Mouse (Mus musculus) right cerebral cortex, adult 18-20 months (tissue): ENCODE results near the gene Mthfr.
"Not testable (repeated sequence)": the region's sequence is repeated elsewhere in the genome, so short reads cannot be mapped to it uniquely, and the experiment has no call there.

ENCODE experiments used
- DNase-seq: peaks from one replicate; pipeline ENCODE4 v3.0.0; 2022; ENCODE audit warnings: mixed read lengths

Mthfr gene

DNA sequence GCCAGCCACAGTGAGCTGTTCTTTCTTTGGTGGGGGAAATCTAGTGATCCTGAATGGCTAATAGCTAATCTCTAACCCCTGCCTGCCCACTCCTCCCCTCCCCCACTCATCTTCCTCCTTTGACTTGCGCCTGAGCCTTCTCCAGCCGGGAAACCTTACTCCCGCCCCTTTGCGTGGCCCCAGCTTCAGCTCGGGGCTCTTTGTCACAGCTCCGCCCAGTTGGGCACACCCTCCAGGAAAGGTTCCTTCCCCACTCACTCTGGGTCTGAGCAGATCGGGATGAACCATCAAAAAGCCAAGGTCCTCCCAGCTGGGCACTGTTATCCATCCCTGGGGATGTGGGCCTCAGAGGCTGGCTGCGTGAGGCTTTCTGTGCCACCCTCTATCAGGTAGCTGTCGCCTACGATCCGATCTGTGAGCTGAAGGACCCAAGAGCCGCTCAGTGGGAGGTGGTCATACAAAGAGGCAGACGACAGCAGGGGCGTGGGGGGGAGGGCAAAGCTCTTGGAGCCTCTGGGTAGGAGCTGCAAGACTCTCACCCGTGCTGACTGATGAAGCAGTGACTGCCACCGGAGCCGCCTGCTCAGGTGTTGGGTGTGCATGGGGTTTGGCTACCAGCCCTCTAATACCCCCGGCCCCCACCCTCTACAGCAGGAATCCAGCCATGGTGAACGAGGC, 2.2 kb downstream of the Mthfr start:
- peak; percentile 65 for DNase-seq

DNA sequence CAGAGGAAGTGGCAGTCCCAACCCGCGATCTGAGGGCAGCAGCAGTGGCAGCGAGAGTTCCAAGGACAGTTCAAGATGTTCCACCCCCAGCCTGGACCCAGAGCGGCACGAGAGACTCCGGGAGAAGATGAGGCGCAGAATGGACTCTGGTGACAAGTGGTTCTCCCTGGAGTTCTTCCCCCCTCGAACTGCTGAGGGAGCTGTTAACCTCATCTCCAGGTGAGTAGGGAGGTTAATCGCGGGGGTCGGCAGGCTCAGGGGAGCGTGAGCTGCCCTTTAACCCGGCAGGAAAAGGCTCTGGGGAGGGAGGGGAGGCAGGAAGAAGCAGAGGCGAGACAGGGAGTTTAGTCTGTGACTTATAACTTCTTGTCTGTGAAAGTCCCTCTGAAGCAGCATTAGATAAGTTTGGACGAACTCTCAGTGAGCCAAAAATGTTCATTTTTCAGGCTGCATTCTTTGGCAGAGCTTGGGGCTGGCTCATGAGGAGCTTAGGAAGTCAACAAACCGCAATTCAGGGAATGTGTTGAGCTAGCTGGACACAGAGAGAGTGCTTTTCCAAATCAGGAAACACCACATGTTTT, 2.8 kb downstream of the Mthfr start:
- peak; percentile 43 for DNase-seq

DNA sequence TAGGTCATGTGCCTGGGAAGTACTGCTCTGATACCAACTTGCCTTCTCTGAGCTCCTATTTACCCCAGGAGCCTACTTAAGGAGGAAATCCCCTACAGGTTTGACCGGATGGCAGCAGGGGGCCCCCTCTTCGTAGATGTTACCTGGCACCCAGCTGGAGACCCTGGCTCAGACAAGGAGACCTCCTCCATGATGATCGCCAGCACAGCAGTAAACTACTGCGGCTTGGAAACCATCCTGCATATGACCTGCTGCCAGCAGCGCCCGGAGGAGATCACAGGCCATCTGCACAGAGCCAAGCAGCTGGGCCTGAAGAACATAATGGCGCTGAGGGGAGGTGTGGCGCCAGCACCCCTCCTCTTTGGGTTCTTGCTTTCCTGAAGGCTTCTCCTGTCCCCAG, 4.5 kb downstream of the Mthfr start:
- not testable (repeated sequence) for DNase-seq

DNA sequence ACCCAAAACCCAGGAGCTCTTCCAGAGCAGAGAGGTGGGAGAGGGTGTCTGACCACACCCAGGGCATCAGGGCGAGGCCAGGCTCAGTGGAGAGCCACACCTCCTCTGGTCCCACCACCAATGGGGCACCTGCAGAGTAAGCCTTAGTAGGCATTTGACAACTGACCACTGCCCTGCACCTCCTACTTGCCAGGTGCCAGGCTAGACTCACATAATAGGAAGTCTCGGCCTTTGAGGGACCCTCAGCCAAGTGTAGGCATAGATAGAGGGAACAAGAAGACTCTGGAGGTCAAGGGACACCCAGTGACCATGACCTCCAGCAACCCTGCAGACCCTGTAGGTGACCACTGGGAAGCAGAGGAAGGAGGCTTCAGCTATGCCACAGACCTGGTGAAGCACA, 5.2 kb downstream of the Mthfr start:
- DNase-seq, result no peak

DNA sequence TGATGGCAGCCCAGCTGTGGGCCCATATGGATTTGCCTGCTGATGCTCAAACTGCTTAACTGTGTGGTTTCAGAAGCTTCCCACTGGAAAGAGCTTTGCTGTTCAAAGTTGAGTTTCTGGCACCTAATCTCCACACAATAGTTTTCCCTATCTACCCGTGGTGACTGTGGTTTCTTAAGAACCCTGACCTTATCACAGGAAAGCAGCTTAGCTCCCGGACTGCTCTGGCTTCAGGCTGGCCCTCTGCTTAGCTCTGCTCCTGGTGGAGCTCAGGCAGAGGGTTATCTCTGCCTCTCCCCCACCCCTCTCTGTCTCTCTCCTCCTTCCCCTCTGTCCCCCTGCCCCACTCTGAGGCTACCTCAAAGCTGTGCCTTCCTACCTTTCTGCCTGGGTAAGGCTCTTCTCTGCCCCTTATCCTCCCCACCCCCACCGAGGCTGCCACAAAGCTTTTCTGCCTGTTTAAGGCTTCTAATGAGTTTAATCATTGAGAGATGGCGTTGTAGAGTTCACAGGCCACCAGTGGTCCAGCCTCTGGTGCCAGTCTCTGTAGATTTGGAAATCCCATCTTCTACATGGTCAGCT, 7.7 kb downstream of the Mthfr start:
- no peak for DNase-seq

- DNase-seq, result not testable (repeated sequence)
Observed at GRCm38 (mm10) chr4:148050396-148050914, 11.6 kb downstream of the Mthfr start.

DNA sequence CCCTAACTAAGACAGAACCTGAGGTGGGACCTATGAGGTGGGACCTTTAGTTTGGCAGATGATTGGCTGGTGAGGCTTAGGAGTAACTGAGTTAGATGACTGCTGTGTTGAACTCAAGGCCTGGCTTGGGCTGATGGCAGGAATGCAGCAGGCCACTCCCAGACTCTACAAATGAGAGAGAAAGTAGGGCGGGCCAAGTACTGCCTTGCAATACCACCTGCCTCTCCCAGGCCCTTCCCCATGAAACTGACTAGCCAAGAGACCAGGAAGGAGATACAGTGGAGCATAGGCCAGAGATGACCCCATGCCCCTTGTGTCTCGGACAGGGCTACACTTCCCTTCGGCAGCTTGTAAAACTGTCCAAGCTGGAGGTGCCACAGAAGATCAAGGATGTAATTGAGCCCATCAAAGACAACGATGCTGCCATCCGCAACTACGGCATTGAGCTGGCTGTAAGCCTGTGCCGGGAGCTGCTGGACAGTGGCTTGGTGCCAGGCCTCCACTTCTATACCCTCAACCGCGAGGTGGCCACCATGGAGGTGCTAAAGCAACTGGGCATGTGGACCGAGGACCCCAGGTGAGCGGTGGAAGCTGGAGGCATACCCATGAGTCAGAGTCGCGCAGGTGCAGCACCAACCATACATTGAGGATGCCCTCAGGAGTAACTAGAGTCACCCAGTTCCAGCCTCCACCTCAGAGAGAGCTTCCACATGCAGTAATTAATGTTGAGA, 12.3 kb downstream of the Mthfr start:
- DNase-seq, result no peak

DNA sequence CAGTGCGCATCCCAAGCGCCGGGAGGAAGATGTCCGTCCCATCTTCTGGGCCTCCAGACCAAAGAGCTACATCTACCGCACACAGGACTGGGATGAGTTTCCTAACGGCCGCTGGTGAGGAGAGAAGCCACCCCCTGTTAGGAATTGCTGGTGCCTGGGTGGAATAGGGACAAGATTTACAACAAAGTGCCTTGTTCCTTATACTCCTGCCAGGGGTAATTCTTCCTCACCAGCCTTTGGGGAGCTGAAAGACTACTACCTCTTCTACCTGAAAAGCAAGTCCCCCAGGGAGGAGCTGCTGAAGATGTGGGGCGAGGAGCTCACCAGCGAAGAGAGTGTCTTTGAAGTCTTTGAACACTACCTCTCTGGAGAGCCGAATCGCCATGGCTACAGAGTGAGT, 13.0 kb downstream of the Mthfr start:
- DNase-seq, result no peak

GRCm38 (mm10) chr4:148052976-148053375, 14.1 kb downstream of the Mthfr start:
- no peak for DNase-seq

GRCm38 (mm10) chr4:148053417-148053920, 14.6 kb downstream of the Mthfr start:
- DNase-seq, result peak; percentile 89

DNA sequence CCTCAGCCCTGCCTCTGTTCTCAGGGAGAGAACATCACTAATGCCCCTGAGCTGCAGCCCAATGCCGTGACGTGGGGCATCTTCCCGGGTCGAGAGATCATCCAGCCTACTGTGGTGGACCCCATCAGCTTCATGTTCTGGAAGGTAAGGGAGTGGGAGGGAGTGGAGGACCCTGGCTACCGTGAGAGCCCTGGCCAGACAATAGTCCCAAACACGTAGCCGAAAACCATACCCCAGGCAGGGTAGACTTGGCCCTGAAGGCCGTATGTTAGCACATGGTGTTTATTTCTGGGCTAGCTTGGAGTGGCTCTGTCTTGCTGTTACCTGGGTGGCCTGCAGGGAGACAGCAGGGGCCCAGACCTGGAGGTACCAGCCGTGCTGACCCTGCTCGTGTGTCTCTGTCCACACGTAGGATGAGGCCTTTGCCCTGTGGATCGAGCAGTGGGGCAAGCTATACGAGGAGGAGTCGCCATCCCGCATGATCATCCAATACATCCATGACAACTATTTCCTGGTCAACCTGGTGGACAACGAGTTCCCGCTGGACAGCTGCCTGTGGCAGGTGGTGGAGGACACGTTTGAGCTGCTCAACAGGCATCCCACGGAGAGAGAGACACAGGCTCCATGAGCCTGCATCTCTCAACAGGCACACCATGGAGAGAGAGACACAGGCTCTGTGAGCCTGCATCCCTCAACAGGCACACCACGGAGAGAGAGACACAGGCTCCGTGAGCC, 16.3 kb downstream of the Mthfr start:
- no peak for DNase-seq

- DNase-seq, result no peak
Observed at GRCm38 (mm10) chr4:148056246-148056645, 17.4 kb downstream of the Mthfr start.

- no peak for DNase-seq
Observed at GRCm38 (mm10) chr4:148056801-148057200, 17.9 kb downstream of the Mthfr start.

DNA sequence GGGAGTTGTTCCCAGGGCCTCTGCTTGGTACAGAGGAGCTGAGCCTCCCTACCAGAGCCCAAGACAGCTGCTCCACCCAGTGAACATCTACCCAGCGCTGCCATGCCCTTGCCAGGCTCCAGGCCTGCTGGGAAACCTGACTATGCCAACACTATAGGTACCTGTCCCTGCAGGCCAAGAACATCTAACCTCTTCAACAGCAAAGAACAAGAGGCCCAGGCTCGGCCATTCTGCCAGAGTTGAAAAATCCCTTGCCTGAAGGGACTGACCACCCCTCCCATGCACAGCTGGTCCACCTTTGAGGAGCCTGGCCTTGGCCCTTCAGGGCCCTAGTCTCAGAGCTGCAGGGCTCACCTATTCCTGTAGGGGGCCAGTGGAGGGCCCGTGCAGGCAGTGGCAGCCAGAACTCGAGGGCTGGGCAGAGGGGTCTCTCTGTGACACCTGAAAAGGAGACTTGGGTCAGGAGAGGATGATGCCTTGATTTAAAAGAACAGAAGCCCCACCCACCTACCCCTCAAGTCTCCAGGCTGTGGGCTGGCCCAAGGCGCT, 18.9 kb downstream of the Mthfr start:
- no peak for DNase-seq

- DNase-seq, result no peak
Observed at GRCm38 (mm10) chr4:148058218-148058819, 19.4 kb downstream of the Mthfr start.

DNA sequence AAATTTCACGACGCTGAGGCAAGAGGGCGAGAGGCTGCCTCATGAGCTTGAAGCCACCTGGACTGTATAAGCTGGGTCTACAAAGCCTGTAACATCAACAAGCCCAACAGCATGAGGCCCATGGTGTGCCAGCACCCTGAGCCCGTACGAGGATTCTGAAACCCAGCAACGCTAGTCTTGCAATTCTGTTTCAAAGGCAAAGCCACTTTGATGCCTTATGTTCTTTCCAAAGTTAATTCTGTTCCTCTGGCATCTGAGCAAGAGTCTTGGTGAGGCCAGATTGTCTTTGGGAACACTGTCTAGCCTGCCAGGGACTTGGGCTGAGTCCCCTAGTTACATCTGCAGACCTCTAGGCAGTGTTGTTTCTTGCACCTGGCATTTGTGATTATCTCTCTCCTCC, 20.1 kb downstream of the Mthfr start:
- DNase-seq, result no peak

DNA sequence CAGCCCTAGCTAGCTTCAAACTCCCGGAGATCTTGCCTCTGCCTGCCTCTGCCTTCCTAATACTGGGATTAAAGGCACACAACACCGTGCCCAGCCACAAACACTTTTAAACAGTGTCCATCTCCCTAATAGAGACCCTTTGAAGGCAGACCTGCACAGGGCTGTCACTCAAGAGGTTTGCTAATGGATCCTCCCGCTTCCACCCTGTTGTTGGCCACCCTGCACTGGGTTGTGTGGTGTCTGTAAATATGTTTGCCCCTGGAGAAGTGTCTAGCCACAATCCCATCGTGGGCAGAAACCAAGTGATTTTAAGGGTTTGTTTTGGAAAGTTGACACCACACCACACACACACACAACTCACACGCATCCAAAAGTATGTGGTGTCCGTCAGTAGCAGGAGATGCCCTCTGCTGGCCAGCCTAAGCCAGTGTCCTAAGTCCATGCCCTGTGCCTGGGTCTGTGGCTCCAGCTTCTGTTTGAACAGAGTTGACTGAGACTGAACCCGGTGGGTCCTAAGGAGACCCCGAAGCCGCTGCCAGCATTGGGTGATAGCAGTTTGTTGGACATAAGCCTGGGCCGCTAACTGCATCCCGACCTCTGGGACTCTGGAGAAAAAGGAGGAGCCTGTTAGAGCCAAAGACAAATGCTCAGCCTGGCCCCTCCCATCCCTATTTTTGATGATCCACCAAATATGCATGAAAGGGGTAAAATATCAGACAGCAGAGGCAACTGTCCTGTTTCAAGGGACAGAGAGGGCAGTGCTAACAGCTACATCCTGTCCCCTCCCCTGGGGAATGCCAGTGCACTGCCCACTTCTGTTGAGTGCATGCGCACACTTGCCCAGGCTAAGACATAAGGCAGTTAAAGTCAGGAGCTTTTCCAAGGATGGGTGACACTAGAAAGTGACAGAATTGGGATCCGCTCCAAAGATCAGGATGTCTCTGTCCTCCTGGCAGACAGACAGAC, 21.5 kb downstream of the Mthfr start:
- DNase-seq, result no peak

DNA sequence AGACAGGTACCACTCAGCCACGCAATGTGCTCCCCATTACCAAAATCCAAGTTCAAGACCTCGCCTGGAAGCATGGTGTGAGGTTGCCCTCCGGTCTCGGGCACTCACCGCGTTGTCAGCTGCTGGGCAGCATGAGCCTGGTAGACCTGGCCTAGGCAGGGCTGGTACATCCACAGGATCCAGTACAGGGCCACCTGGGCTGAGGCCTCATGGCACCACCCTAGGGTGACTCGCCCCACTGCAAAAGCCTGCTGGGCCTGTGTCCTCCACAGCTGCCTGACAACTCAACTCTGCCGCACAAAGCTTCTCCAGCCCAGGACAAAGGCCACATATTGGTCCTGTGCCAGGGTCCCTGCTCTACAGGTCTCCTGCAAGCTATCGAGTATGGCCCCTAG, 22.2 kb downstream of the Mthfr start:
- no peak for DNase-seq

DNA sequence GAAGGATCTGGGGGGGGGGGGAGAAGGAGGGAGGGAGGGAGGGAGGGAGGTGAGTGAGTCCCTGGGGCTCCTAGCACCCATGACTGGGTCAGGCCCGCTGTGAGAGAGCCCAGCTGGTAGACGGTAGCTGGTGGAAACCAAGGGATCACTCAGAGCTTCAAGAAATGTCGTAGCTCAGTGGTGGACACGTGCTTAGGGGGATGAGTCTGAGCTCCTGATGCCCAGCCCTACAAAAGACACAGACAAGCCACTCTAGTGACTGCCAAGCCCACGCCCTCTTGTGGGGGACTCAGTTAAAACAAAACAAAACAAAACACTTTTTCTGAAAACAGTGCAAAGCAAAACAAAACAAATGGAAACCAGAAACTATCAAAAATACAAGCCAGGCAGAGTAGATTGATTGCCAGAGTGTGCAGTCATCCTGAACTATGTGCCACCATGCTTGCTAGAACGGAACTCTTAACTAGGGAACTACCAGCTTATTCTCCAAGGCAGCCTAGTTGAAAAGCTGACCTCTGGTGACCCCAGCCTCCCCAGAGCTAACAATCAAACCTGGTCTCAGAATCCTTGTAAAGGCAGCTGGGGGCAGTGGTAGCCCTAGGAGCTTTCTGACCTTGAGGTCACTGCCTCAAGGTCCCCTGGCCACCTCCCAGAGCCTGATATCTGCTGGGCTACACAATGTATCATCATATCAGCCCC, 27.0 kb downstream of the Mthfr start:
- DNase-seq, result no peak

- DNase-seq, result no peak
Observed at GRCm38 (mm10) chr4:148066401-148066744, 27.5 kb downstream of the Mthfr start.
